Mouse (Mus musculus): ENCODE data around the gene Mrpl2. TPM values are rescaled to one million over a fixed set of nuclear protein-coding genes. Genes with fewer than 3 reads are reported as not detected.

The Mrpl2 gene
- polyA plus RNA-seq, 1 experiment from 2014 or later = 64.9 TPM

DNA sequence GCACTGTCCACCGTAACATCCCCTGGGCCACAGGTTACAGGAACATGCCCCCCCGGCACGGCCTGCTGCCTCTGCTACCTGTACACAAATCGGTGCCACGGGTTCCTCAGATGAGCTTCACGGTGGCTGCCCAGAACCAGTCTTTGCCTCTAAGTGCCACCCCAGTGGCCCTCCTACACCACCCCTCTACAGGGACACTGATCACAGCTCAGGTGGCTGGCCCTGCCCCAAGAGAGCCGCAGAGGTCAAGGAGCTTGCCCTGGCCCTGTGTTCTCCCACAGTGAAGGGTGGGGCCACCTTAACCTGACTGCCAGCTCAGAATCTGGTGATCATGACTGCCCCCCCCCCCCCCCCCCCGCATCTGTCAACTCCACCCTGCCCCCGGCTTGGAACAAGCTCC lies 32.4 kb downstream of the Mrpl2 start, which contains the start of gene Mea1:
Gene Mea1, plus strand, starts transcription at position 378 of the 400 bp plus-strand sequence.
- Histone ChIP-seq H3K27ac (replicated peaks) (peak within 1 kb of the TSS; percentile 85; the same call in 1 of the 2 replicates), H3K4me1 (peaks cover 49% of the 10 kb centered on the region), H3K27me3 (replicated peaks) (no peaks in the 10 kb centered on the region), H3K9ac (replicated peaks) (peak within 1 kb of the TSS; percentile 55), H3K4me3 (replicated peaks) (peak within 1 kb of the TSS; percentile 57), H3K9me3 (replicated peaks) (no peaks in the 10 kb centered on the region), H3K36me3 (peaks cover 44% of the 10 kb centered on the region), H3K4me2 (peak within 1 kb of the TSS; percentile 94)
- no peak for ATAC-seq (ENCODE audit: low FRiP score)
- WGBS = 97% methylated on average over 8 of the region's 9 CpGs

DNA sequence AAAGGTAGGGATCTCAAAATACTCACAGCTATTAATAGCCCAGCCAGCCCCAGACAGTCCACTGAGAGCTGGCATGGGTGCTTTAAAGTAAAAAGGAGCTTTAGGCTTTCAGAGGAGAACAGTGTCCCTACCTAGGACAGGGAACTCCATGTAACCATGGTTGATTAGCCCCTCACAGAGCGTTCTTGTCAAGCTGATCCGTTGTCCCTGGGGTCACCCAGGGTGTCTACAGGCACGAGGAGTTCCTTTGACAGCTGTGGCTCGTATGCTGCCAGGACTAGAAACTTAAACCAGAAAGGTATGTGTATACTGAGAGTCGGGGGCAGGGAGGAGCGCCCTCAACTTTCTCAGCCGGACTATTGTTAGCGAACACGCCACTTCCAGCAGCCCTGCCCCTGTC lies 32.9 kb downstream of the Mrpl2 start:
- peaks cover 49% of the 10 kb centered on the region for H3K36me3 ChIP-seq
- peak overlapping the region; percentile 94 for H3K4me2 ChIP-seq
- peaks cover 45% of the 10 kb centered on the region for H3K4me1 ChIP-seq
- H3K9ac ChIP-seq (replicated peaks) = peak overlapping the region; percentile 55
- H3K27ac ChIP-seq (replicated peaks) = no peak overlapping the region
- H3K27me3 ChIP-seq (replicated peaks) = no peaks in the 10 kb centered on the region
- no peaks in the 10 kb centered on the region for H3K9me3 ChIP-seq (replicated peaks)
- WGBS = 72% methylated on average over 9 of the region's 9 CpGs
- H3K4me3 ChIP-seq (replicated peaks) = peak overlapping the region; percentile 8; the same call in 1 of the 2 replicates
- no peak for ATAC-seq (ENCODE audit: low FRiP score)

DNA sequence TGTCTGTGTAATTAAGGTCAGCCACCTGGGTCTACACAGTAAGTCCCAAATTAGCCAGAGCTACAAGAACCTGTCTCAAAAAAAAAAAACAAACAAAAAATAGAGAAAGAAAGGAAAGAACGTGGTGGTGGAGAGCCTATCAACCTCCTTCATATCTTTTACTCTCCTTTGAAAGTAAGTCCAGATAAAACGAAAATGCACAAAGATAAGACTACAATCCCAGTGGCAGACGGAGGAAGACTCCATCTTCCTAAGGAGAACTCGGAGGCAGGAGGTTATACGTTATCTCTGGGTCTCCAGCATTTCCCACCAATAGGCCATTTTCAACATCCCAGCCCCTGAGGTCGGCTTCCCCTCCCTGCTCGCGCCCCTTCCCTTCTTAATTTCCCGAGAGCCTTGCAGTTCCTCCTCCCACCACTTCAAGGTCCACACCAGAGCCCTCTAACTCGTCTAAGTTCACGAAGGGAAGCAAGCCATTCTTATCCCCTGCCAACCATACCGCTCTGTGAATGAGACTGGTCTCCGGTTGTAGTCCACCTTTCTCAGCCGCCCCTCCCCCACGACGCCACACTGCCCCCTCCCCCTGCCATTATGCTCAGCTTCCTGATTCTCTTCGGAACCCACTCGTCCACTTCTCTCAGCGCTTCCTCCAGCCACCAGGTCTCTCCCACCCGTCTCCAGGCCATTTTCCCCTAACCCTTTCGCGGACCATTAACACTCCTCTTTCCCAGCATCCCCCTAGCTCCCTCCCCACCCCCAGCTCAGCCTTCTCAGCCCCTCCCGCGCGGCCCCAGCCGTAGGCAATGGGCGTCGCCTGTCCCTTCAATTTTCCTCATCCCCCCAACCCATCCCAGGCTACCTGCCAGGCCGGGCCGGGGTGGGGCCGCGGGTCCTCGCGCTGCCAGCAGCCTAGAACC lies 34.1 kb downstream of the Mrpl2 start:
- Histone ChIP-seq H3K4me3 (replicated peaks) (peak overlapping the region; percentile 57), H3K27me3 (replicated peaks) (no peaks in the 10 kb centered on the region), H3K4me1 (peaks cover 36% of the 10 kb centered on the region), H3K9ac (replicated peaks) (peak overlapping the region; percentile 55), H3K9me3 (replicated peaks) (no peaks in the 10 kb centered on the region), H3K4me2 (peak overlapping the region; percentile 94), H3K36me3 (peaks cover 54% of the 10 kb centered on the region), H3K27ac (replicated peaks) (peak overlapping the region; percentile 85)
- ATAC-seq (ENCODE audit: low FRiP score) = peak; percentile 48
- under 1% methylated on average over 34 of the region's 34 CpGs for WGBS

DNA sequence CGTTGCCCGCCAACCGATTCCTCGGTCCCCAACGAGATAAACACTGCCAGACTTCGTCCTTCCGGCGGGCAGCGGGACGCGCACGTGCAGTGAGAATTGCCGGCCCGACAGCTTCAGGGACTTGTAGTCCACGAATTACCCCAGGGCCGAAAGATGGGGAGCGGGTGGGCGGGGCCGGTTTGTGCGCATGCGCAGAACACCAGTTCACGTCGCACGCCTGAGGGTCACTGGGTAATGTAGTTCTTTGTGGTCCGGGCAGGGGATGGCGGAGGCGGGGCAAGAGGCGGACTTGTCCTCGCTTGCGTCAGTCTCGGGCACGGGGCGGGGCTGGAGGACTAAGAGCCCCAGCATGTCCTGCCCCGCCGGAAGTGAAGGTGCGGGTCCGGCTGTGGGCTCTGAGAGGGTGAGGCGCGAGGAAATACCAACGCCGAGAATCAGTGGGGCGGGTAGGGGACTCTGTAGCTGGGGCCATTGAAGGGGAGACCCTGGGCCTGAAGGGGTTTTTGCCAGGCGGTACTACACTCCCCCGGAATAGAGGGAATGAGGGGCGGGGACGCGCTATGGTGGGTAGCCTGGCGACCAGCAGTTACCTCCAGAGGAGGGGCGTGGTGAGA lies 34.8 kb downstream of the Mrpl2 start, which contains the start of gene Klhdc3:
Gene Klhdc3, minus strand, starts transcription at position 155 of the 614 bp plus-strand sequence.
- ATAC-seq (ENCODE audit: low FRiP score) = peak; percentile 97
- peak within 1 kb of the TSS; percentile 94 for H3K4me2 ChIP-seq
- H3K4me1 ChIP-seq = peaks cover 33% of the 10 kb centered on the region
- peaks cover 54% of the 10 kb centered on the region for H3K36me3 ChIP-seq
- H3K4me3 ChIP-seq (replicated peaks) = peak within 1 kb of the TSS; percentile 57
- no peaks in the 10 kb centered on the region for H3K27me3 ChIP-seq (replicated peaks)
- H3K9ac ChIP-seq (replicated peaks) = peak within 1 kb of the TSS; percentile 72
- peak within 1 kb of the TSS; percentile 85 for H3K27ac ChIP-seq (replicated peaks)
- H3K9me3 ChIP-seq (replicated peaks) = no peaks in the 10 kb centered on the region
- under 1% methylated on average over 49 of the region's 49 CpGs for WGBS

- Histone ChIP-seq H3K9ac (replicated peaks) (peak overlapping the region; percentile 72), H3K27ac (replicated peaks) (peak overlapping the region; percentile 82), H3K27me3 (replicated peaks) (no peaks in the 10 kb centered on the region), H3K4me2 (peak overlapping the region; percentile 94), H3K4me1 (peaks cover 33% of the 10 kb centered on the region), H3K9me3 (replicated peaks) (no peaks in the 10 kb centered on the region), H3K4me3 (replicated peaks) (peak overlapping the region; percentile 57), H3K36me3 (peaks cover 54% of the 10 kb centered on the region)
- ATAC-seq (ENCODE audit: low FRiP score) = peak; percentile 7
- WGBS = 23% methylated on average over 12 of the region's 12 CpGs
Measured at GRCm38 (mm10) chr17:46681466-46682118, 35.6 kb downstream of the Mrpl2 start.

DNA sequence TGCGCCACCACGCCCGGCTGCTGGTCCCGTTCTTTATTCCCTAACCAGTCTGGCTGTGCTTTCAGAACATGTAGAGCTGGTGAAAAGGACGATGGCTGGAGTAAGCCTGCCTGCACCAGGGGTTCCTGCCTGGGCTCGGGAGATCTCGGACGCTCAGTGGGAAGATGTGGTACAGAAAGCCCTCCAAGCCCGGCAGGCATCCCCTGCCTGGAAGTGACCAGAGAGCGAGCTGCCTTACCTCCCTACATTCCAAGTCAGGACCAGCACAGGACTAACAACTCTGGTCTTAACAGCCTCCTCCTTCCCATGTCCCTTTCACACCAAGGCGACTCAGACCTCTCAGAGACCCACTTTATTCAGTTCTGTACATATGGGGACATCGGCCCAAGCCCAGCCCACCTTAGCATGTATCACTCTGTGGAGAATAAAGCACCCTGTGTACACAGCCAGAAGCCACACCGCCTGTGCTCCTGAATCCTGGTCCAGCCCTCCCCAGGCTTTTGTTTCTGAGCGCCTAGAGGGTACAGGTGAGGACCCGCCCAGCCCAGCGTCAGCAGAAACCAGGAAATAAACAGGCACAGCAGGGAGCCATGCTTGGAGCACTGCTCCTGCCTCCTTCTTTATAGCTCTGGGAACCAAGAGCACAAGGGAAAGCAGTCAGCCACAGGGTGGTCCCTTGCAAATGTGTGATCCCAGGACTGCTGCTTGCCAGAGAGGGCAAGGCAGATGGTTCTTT lies 36.8 kb downstream of the Mrpl2 start:
- 77% methylated on average over 16 of the region's 16 CpGs for WGBS
- H3K9ac ChIP-seq (replicated peaks) = no peak overlapping the region
- H3K27me3 ChIP-seq (replicated peaks) = no peaks in the 10 kb centered on the region
- H3K27ac ChIP-seq (replicated peaks) = no peak overlapping the region
- H3K9me3 ChIP-seq (replicated peaks) = no peaks in the 10 kb centered on the region
- peaks cover 53% of the 10 kb centered on the region for H3K36me3 ChIP-seq
- peaks cover 32% of the 10 kb centered on the region for H3K4me1 ChIP-seq
- H3K4me3 ChIP-seq (replicated peaks) = no peak overlapping the region
- no peak for ATAC-seq (ENCODE audit: low FRiP score)
- H3K4me2 ChIP-seq = no peak overlapping the region

DNA sequence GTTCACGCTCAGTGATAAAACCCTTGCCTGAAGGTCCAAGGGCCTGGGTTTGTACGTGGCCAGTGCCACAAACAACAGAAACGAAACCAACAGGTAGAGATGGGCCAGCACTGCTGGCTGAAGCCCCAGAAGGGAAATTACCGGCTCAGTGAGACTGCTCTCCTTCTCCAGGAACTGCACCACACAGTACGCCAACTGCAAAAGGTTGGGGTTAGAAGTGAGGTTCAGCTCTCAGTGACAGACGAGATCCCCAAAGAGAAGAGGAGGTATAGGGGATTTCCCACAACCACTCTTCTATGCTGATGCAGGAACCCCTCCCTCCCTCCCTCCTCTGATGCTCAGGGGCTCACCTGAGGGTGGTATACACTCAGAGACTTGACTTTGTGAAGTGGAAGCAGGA lies 39.9 kb downstream of the Mrpl2 start:
- ATAC-seq (ENCODE audit: low FRiP score) = no peak
- Histone ChIP-seq H3K36me3 (peaks cover 55% of the 10 kb centered on the region), H3K27me3 (replicated peaks) (no peaks in the 10 kb centered on the region), H3K27ac (replicated peaks) (no peak overlapping the region), H3K4me2 (no peak overlapping the region), H3K4me3 (replicated peaks) (no peak overlapping the region), H3K9me3 (replicated peaks) (no peaks in the 10 kb centered on the region), H3K9ac (replicated peaks) (no peak overlapping the region), H3K4me1 (peaks cover 10% of the 10 kb centered on the region)
- WGBS = 92% methylated on average over 6 of the region's 6 CpGs

DNA sequence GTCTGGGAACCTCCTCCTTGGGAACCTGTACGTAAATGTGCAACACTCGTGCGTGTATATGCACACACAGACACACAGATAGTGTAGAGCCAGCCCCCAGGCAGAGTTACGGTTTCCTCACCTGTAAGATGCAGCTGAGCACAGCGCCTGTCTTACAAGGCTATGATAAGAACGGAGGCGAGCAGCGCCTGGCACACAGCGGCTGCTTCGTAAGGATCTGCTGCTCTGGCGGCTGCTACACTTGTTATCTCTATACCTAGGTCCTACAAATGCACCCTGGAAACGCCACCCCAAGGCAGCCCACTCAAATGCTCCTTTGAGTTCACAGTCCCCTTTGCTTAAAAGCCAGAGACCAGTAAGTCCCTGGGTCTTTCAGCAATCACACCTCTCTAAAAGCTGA lies 44.6 kb downstream of the Mrpl2 start:
- WGBS = 95% methylated on average over 12 of the region's 12 CpGs
- Histone ChIP-seq H3K4me1 (no peaks in the 10 kb centered on the region), H3K9me3 (replicated peaks) (no peaks in the 10 kb centered on the region), H3K4me3 (replicated peaks) (no peak overlapping the region), H3K27me3 (replicated peaks) (no peaks in the 10 kb centered on the region), H3K27ac (replicated peaks) (no peak overlapping the region), H3K36me3 (peaks cover 27% of the 10 kb centered on the region), H3K9ac (replicated peaks) (no peak overlapping the region), H3K4me2 (no peak overlapping the region)
- ATAC-seq (ENCODE audit: low FRiP score) = no peak

- no peak overlapping the region for H3K27ac ChIP-seq (replicated peaks)
- H3K9ac ChIP-seq (replicated peaks) = no peak overlapping the region
- no peak overlapping the region for H3K4me2 ChIP-seq
- no peak overlapping the region for H3K4me3 ChIP-seq (replicated peaks)
- ATAC-seq (ENCODE audit: low FRiP score) = no peak
- H3K36me3 ChIP-seq = peaks cover 20% of the 10 kb centered on the region
- no peaks in the 10 kb centered on the region for H3K27me3 ChIP-seq (replicated peaks)
- no peaks in the 10 kb centered on the region for H3K4me1 ChIP-seq
- WGBS = 93% methylated on average over 2 of the region's 2 CpGs
- H3K9me3 ChIP-seq (replicated peaks) = no peaks in the 10 kb centered on the region
Measured at GRCm38 (mm10) chr17:46691390-46691789, 45.4 kb downstream of the Mrpl2 start.

GRCm38 (mm10) chr17:46694517-46695063 lies 48.6 kb downstream of the Mrpl2 start:
- Histone ChIP-seq H3K4me1 (no peaks in the 10 kb centered on the region), H3K9ac (replicated peaks) (no peak overlapping the region), H3K27ac (replicated peaks) (no peak overlapping the region), H3K4me2 (no peak overlapping the region), H3K36me3 (peaks cover 13% of the 10 kb centered on the region), H3K27me3 (replicated peaks) (no peaks in the 10 kb centered on the region), H3K9me3 (replicated peaks) (no peaks in the 10 kb centered on the region), H3K4me3 (replicated peaks) (no peak overlapping the region)
- ATAC-seq (ENCODE audit: low FRiP score) = no peak
- WGBS = 80% methylated on average over 1 of the region's 1 CpGs

DNA sequence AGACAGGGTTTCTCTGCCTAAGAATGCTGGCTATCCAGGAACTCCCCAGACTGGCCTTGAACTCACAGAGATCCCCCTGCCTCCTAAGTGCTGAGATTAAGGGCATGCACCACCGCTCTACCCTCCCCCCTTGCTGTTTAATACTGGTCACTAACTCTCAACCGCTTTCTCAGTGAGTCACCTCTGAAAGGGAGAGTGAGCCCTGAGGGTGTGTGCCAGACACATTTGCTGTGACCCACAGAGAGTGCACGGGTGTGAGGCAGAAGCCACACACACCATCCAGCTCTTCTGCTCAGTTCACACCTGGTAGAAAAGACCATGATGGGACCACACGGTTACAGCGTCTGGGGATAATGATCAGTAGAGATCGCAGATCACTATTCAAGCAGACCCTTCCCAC lies 52.5 kb downstream of the Mrpl2 start:
- H3K4me1 ChIP-seq = peaks cover 30% of the 10 kb centered on the region
- ATAC-seq (ENCODE audit: low FRiP score) = no peak
- no peak overlapping the region for H3K27ac ChIP-seq (replicated peaks)
- H3K36me3 ChIP-seq = peaks cover 7% of the 10 kb centered on the region
- H3K4me2 ChIP-seq = no peak overlapping the region
- H3K9me3 ChIP-seq (replicated peaks) = no peaks in the 10 kb centered on the region
- WGBS = 92% methylated on average over 6 of the region's 6 CpGs
- H3K4me3 ChIP-seq (replicated peaks) = no peak overlapping the region
- no peaks in the 10 kb centered on the region for H3K27me3 ChIP-seq (replicated peaks)
- H3K9ac ChIP-seq (replicated peaks) = no peak overlapping the region
